Mouse (Mus musculus): ENCODE measurements around the gene Fras1. TPM values are rescaled to one million over a fixed set of nuclear protein-coding genes. Genes with fewer than 3 reads are reported as not detected.

Gene Fras1
- polyA plus RNA-seq, 1 experiment from 2014 or later, result 7.7 TPM

GRCm38 (mm10) chr5:96417121-96417520, 43.4 kb downstream of the Fras1 start:
- WGBS, result 92% methylated on average over 4 of the region's 4 CpGs
- Histone ChIP-seq H3K4me3 (no peak overlapping the region), H3K27ac (no peak overlapping the region), H3K9me3 (no peaks in the 10 kb centered on the region), H3K36me3 (no peaks in the 10 kb centered on the region), H3K4me1 (replicated peaks) (0 out of 2 replicates have a peak, but pooled peaks cover 8% of the 10 kb centered on the region), H3K27me3 (ENCODE audit: insufficient read depth, poor library complexity, severe bottlenecking) (no peaks in the 10 kb centered on the region)
- no peak for DNase-seq (ENCODE audit: low spot score)

GRCm38 (mm10) chr5:96421550-96421949, 47.8 kb downstream of the Fras1 start:
- no peak for DNase-seq (ENCODE audit: low spot score)
- Histone ChIP-seq H3K4me1 (replicated peaks) (no peaks in the 10 kb centered on the region), H3K9me3 (no peaks in the 10 kb centered on the region), H3K27ac (no peak overlapping the region), H3K4me3 (no peak overlapping the region), H3K27me3 (ENCODE audit: insufficient read depth, poor library complexity, severe bottlenecking) (no peaks in the 10 kb centered on the region), H3K36me3 (no peaks in the 10 kb centered on the region)
- 91% methylated on average over 3 of the region's 3 CpGs for WGBS

GRCm38 (mm10) chr5:96422716-96423115, 49.0 kb downstream of the Fras1 start:
- no peak for DNase-seq (ENCODE audit: low spot score)
- no peaks in the 10 kb centered on the region for H3K27me3 ChIP-seq (ENCODE audit: insufficient read depth, poor library complexity, severe bottlenecking)
- H3K9me3 ChIP-seq, result no peaks in the 10 kb centered on the region
- H3K4me1 ChIP-seq (replicated peaks), result no peaks in the 10 kb centered on the region
- H3K4me3 ChIP-seq, result no peak overlapping the region
- no peak overlapping the region for H3K27ac ChIP-seq
- no peaks in the 10 kb centered on the region for H3K36me3 ChIP-seq
- 86% methylated on average over 5 of the region's 5 CpGs for WGBS

- WGBS, result 92% methylated on average over 8 of the region's 8 CpGs
- H3K27ac ChIP-seq, result no peak overlapping the region
Measured at GRCm38 (mm10) chr5:96425391-96425790, 51.6 kb downstream of the Fras1 start.

GRCm38 (mm10) chr5:96429532-96430141, 55.9 kb downstream of the Fras1 start:
- Histone ChIP-seq H3K36me3 (no peaks in the 10 kb centered on the region), H3K4me1 (replicated peaks) (no peaks in the 10 kb centered on the region), H3K27me3 (ENCODE audit: insufficient read depth, poor library complexity, severe bottlenecking) (no peaks in the 10 kb centered on the region), H3K9me3 (no peaks in the 10 kb centered on the region), H3K27ac (no peak overlapping the region), H3K4me3 (no peak overlapping the region)
- no peak for DNase-seq (ENCODE audit: low spot score)
- 86% methylated on average over 13 of the region's 13 CpGs for WGBS

More at GRCm38 (mm10) chr5:96425391-96425790, 51.6 kb downstream of the Fras1 start:
- no peaks in the 10 kb centered on the region for H3K9me3 ChIP-seq
- H3K4me3 ChIP-seq, result no peak overlapping the region
- no peaks in the 10 kb centered on the region for H3K27me3 ChIP-seq (ENCODE audit: insufficient read depth, poor library complexity, severe bottlenecking)
- H3K36me3 ChIP-seq, result no peaks in the 10 kb centered on the region
- H3K4me1 ChIP-seq (replicated peaks), result no peaks in the 10 kb centered on the region
- no peak for DNase-seq (ENCODE audit: low spot score)

GRCm38 (mm10) chr5:96437870-96438269, 64.1 kb downstream of the Fras1 start:
- WGBS, result 91% methylated on average over 4 of the region's 4 CpGs
- no peaks in the 10 kb centered on the region for H3K27me3 ChIP-seq (ENCODE audit: insufficient read depth, poor library complexity, severe bottlenecking)

GRCm38 (mm10) chr5:96439811-96440210, 66.1 kb downstream of the Fras1 start:
- no peak overlapping the region for H3K27ac ChIP-seq
- H3K9me3 ChIP-seq, result no peaks in the 10 kb centered on the region
- no peak for DNase-seq (ENCODE audit: low spot score)
- no peaks in the 10 kb centered on the region for H3K27me3 ChIP-seq (ENCODE audit: insufficient read depth, poor library complexity, severe bottlenecking)
- no peak overlapping the region for H3K4me3 ChIP-seq
- no peaks in the 10 kb centered on the region for H3K36me3 ChIP-seq
- WGBS, result 87% methylated on average over 4 of the region's 4 CpGs
- no peaks in the 10 kb centered on the region for H3K4me1 ChIP-seq (replicated peaks)

More at GRCm38 (mm10) chr5:96437870-96438269, 64.1 kb downstream of the Fras1 start:
- Histone ChIP-seq H3K9me3 (no peaks in the 10 kb centered on the region), H3K4me3 (no peak overlapping the region), H3K4me1 (replicated peaks) (no peaks in the 10 kb centered on the region), H3K27ac (no peak overlapping the region), H3K36me3 (no peaks in the 10 kb centered on the region)
- no peak for DNase-seq (ENCODE audit: low spot score)

- no peak for DNase-seq (ENCODE audit: low spot score)
- no peak overlapping the region for H3K27ac ChIP-seq
- H3K9me3 ChIP-seq, result no peaks in the 10 kb centered on the region
- no peaks in the 10 kb centered on the region for H3K36me3 ChIP-seq
- H3K27me3 ChIP-seq (ENCODE audit: insufficient read depth, poor library complexity, severe bottlenecking), result no peaks in the 10 kb centered on the region
- no peak overlapping the region for H3K4me3 ChIP-seq
- H3K4me1 ChIP-seq (replicated peaks), result no peaks in the 10 kb centered on the region
- 90% methylated on average over 7 of the region's 7 CpGs for WGBS
Measured at GRCm38 (mm10) chr5:96447460-96447859, 73.7 kb downstream of the Fras1 start.

GRCm38 (mm10) chr5:96452027-96452426, 78.3 kb downstream of the Fras1 start:
- WGBS, result 71% methylated on average over 1 of the region's 1 CpGs
- H3K4me3 ChIP-seq, result no peak overlapping the region
- H3K27ac ChIP-seq, result no peak overlapping the region
- no peaks in the 10 kb centered on the region for H3K27me3 ChIP-seq (ENCODE audit: insufficient read depth, poor library complexity, severe bottlenecking)
- no peaks in the 10 kb centered on the region for H3K4me1 ChIP-seq (replicated peaks)
- no peaks in the 10 kb centered on the region for H3K36me3 ChIP-seq
- DNase-seq (ENCODE audit: low spot score), result no peak
- H3K9me3 ChIP-seq, result no peaks in the 10 kb centered on the region

- 92% methylated on average over 5 of the region's 5 CpGs for WGBS
- H3K4me3 ChIP-seq, result no peak overlapping the region
Measured at GRCm38 (mm10) chr5:96453386-96453785, 79.6 kb downstream of the Fras1 start.

GRCm38 (mm10) chr5:96454422-96454821, 80.7 kb downstream of the Fras1 start:
- 83% methylated on average over 3 of the region's 3 CpGs for WGBS

More at GRCm38 (mm10) chr5:96453386-96453785, 79.6 kb downstream of the Fras1 start:
- no peaks in the 10 kb centered on the region for H3K4me1 ChIP-seq (replicated peaks)
- no peaks in the 10 kb centered on the region for H3K9me3 ChIP-seq
- H3K36me3 ChIP-seq, result no peaks in the 10 kb centered on the region
- H3K27me3 ChIP-seq (ENCODE audit: insufficient read depth, poor library complexity, severe bottlenecking), result no peaks in the 10 kb centered on the region
- DNase-seq (ENCODE audit: low spot score), result no peak
- no peak overlapping the region for H3K27ac ChIP-seq

GRCm38 (mm10) chr5:96455241-96455640, 81.5 kb downstream of the Fras1 start:
- Histone ChIP-seq H3K9me3 (no peaks in the 10 kb centered on the region), H3K27me3 (ENCODE audit: insufficient read depth, poor library complexity, severe bottlenecking) (no peaks in the 10 kb centered on the region), H3K36me3 (no peaks in the 10 kb centered on the region), H3K4me1 (replicated peaks) (no peaks in the 10 kb centered on the region), H3K4me3 (no peak overlapping the region), H3K27ac (no peak overlapping the region)
- no peak for DNase-seq (ENCODE audit: low spot score)
- 86% methylated on average over 2 of the region's 2 CpGs for WGBS

More at GRCm38 (mm10) chr5:96454422-96454821, 80.7 kb downstream of the Fras1 start:
- H3K27ac ChIP-seq, result no peak overlapping the region
- no peaks in the 10 kb centered on the region for H3K36me3 ChIP-seq
- H3K4me1 ChIP-seq (replicated peaks), result no peaks in the 10 kb centered on the region
- no peaks in the 10 kb centered on the region for H3K27me3 ChIP-seq (ENCODE audit: insufficient read depth, poor library complexity, severe bottlenecking)
- H3K4me3 ChIP-seq, result no peak overlapping the region
- no peaks in the 10 kb centered on the region for H3K9me3 ChIP-seq
- DNase-seq (ENCODE audit: low spot score), result no peak

- Histone ChIP-seq H3K27ac (no peak overlapping the region), H3K36me3 (no peaks in the 10 kb centered on the region), H3K4me1 (replicated peaks) (no peaks in the 10 kb centered on the region), H3K27me3 (ENCODE audit: insufficient read depth, poor library complexity, severe bottlenecking) (no peaks in the 10 kb centered on the region), H3K9me3 (no peaks in the 10 kb centered on the region), H3K4me3 (no peak overlapping the region)
- WGBS, result 71% methylated on average over 4 of the region's 4 CpGs
- no peak for DNase-seq (ENCODE audit: low spot score)
Measured at GRCm38 (mm10) chr5:96457436-96457958, 83.7 kb downstream of the Fras1 start.

All from hindbrain, embryonic 10.5 days (tissue).